Mouse (Mus musculus) inflammation-experienced regulatory T-cells, adult 16 weeks (primary cell): ENCODE measurements around the gene Cnga2. TPM values are rescaled to one million over a fixed set of nuclear protein-coding genes. Genes with fewer than 3 reads are reported as not detected.

Experiments
- polyA plus RNA-seq: library from polyadenylated mRNA; unstranded; fragments of 100-300 nt; shearing (Covaris generic); gene quantifications from one replicate; pipeline ENCODE4 v1.2.1, GENCODE M21; 2017

Gene Cnga2
- 0.24 TPM for polyA plus RNA-seq

GRCm38 (mm10) chrX:71991549-71991948, at the start of gene Cnga2:
Cnga2 (plus strand) TSS chrX:71991849.

GRCm38 (mm10) chrX:71962073-71963051, 29.3 kb upstream of the Cnga2 start, which contains the start of gene Prrg3:
Prrg3 (plus strand) TSS chrX:71962624.

GRCm38 (mm10) chrX:71972686-71973085, 19.0 kb upstream of the Cnga2 start, which contains the start of gene Fate1:
Fate1 (plus strand) TSS chrX:71972986.

Other genes with a start within 250 kb of the Cnga2 start
- gene Vma21, start 175.9 kb upstream of the Cnga2 start, polyA plus RNA-seq: 33.8 TPM
- gene Gm1141, start 70.8 kb upstream of the Cnga2 start, polyA plus RNA-seq: not detected
- gene Prrg3, start 29.2 kb upstream of the Cnga2 start, polyA plus RNA-seq: not detected
- gene Fate1, start 18.9 kb upstream of the Cnga2 start, polyA plus RNA-seq: not detected
- gene Magea4, start 230.2 kb downstream of the Cnga2 start, polyA plus RNA-seq: not detected